ENCODE assay signal across 11 mouse cellular contexts in genomic region chr9:56776881-56777801, GRCm38 (mm10). TPM values are rescaled to one million over a fixed set of nuclear protein-coding genes. Genes with fewer than 3 reads are reported as not detected.
DNase-seq lines count a peak whose midpoint lies in the region; ATAC-seq and TF ChIP-seq lines count a peak whose summit lies in the region.
"Had no signal": no experiment of that assay in that cellular context is flagged by ENCODE, and none has a peak within 500 bp of the region (broad histone marks: within the 10 kb centered on the region; RNA-seq: fewer than 3 reads in every experiment).

No protein-coding gene starts in this region.

- peak; percentile 23; the same call in 1 of the 2 replicates for ATAC-seq in hindbrain, embryonic 13.5 days (ENCODE audit: low FRiP score)
- ATAC-seq: intestine, embryonic 15.5 days had no signal

- H3K4me1 ChIP-seq in kidney, adult 2 months (ENCODE audit: control insufficient read depth, insufficient read depth, low read length) = no peaks in the 10 kb centered on the region
- peaks cover 37% of the 10 kb centered on the region for H3K4me1 ChIP-seq in cerebellum, adult 2 months (ENCODE audit: control insufficient read depth, insufficient read depth, low read length)
- peaks cover 29% of the 10 kb centered on the region for H3K4me1 ChIP-seq in hindbrain, embryonic 13.5 days (replicated peaks)
- H3K4me1 ChIP-seq: intestine, embryonic 15.5 days had no signal

- H3K9ac ChIP-seq in hindbrain, embryonic 13.5 days = peak overlapping the region; percentile 24; the same call in 1 of the 2 replicates
- H3K9ac ChIP-seq: intestine, embryonic 15.5 days had no signal

- no peaks in the 10 kb centered on the region for H3K36me3 ChIP-seq in kidney, adult 2 months (ENCODE audit: control insufficient read depth, insufficient read depth, low read length)
- H3K36me3 ChIP-seq in hindbrain, embryonic 13.5 days = no peaks in the 10 kb centered on the region
- H3K36me3 ChIP-seq: intestine, embryonic 15.5 days had no signal

- TF ChIP-seq CTCF in kidney, adult 2 months (conservative IDR thresholded peaks at IDR 0.05; ENCODE audit: insufficient read depth, insufficient read length, low read depth, low read length) = no peak
- no peak for TF ChIP-seq CTCF in cerebellum, adult 2 months (IDR thresholded peaks at IDR 0.05; ENCODE audit: borderline replicate concordance, insufficient read depth, low read depth, low read length)

- no peak for TF ChIP-seq POLR2A in kidney, adult 2 months (IDR thresholded peaks at IDR 0.05; ENCODE audit: low read depth, low read length)
- TF ChIP-seq POLR2A in cerebellum, adult 2 months (IDR thresholded peaks at IDR 0.05; ENCODE audit: borderline replicate concordance, insufficient read depth, low read length) = no peak

- no peak overlapping the region for H3K4me2 ChIP-seq in hindbrain, embryonic 13.5 days
- H3K4me2 ChIP-seq: intestine, embryonic 15.5 days had no signal

- H3K27me3 ChIP-seq in kidney, adult 2 months (replicated peaks; ENCODE audit: control insufficient read depth, insufficient read depth, low read length) = no peaks in the 10 kb centered on the region
- H3K27me3 ChIP-seq in cerebellum, adult 2 months (ENCODE audit: control insufficient read depth, insufficient read depth, low read length) = no peaks in the 10 kb centered on the region
- peaks cover 5% of the 10 kb centered on the region; the same call in 1 of the 2 replicates for H3K27me3 ChIP-seq in hindbrain, embryonic 13.5 days
- H3K27me3 ChIP-seq: intestine, embryonic 15.5 days had no signal

- no peak overlapping the region for H3K4me3 ChIP-seq in kidney, adult 2 months (ENCODE audit: insufficient read depth, low read depth, low read length)
- no peak overlapping the region for H3K4me3 ChIP-seq in cerebellum, adult 2 months (replicated peaks; ENCODE audit: insufficient read depth, low read depth, low read length)
- no peak overlapping the region for H3K4me3 ChIP-seq in hindbrain, embryonic 13.5 days
- H3K4me3 ChIP-seq: intestine, embryonic 15.5 days had no signal

- WGBS in kidney, adult 2 months = 67% methylated on average over 11 of the region's 11 CpGs
- WGBS in cerebellum, adult 2 months = 7% methylated on average over 11 of the region's 11 CpGs
- 53% methylated on average over 11 of the region's 11 CpGs for WGBS in hindbrain, embryonic 13.5 days

- peak; percentile 21 for DNase-seq in kidney, adult 2 months
- DNase-seq in kidney, postnatal 14 days = no peak
- DNase-seq in Muller cell, postnatal 12 days (ENCODE audit: inconsistent ontology term) = peak; percentile 29
- DNase-seq in cerebellum, adult 2 months = peak; percentile 96 to 97
- no peak for DNase-seq in adrenal gland, postnatal 36 days
- no peak for DNase-seq in urinary bladder, postnatal 4 days (ENCODE audit: low spot score in 2 of 2)
- DNase-seq in heart, adult 11 months = no peak
- DNase-seq: thymus, adult 18-20 months had no signal

- H3K27ac ChIP-seq in kidney, adult 2 months (ENCODE audit: insufficient read depth, low read depth, low read length) = no peak overlapping the region
- H3K27ac ChIP-seq in cerebellum, adult 2 months (ENCODE audit: insufficient read depth, low read length) = peak overlapping the region; percentile 11; the same call in 1 of the 2 replicates
- no peak overlapping the region for H3K27ac ChIP-seq in hindbrain, embryonic 13.5 days
- H3K27ac ChIP-seq: intestine, embryonic 15.5 days had no signal

- no peaks in the 10 kb centered on the region for H3K9me3 ChIP-seq in hindbrain, embryonic 13.5 days
- H3K9me3 ChIP-seq: intestine, embryonic 15.5 days had no signal

RNA-seq across cellular contexts. Expression of gene Lingo1, which starts 19.1 kb away (rescaled TPM):
- 0.72 and 1.2 TPM in 2 replicates for polyA plus RNA-seq in kidney, adult 2 months (2012; rRNA removed)
- 85.1 and 88.3 TPM in 2 replicates for polyA plus RNA-seq in cerebellum, adult 2 months (2012; rRNA removed)
- polyA plus RNA-seq in hindbrain, embryonic 13.5 days (2015; fragmentation: Nextera tagmentation; extraction: Ambion mirVana) = 48.9 and 50.4 TPM in 2 replicates
- 1 to 10 TPM in 1 of 2 experiments, under 1 TPM in 1; 0.66 to 1.2 TPM for total RNA-seq in adrenal gland, postnatal 36 days (2021)
- total RNA-seq: megakaryocyte, adult 5-6 weeks had no signal

Comparison
In these comparisons a context has a peak if more than half of its experiments do, and no peak if none do; other contexts are left out.
1. DNase-seq: peak in kidney, adult 2 months (single experiment), Muller cell, postnatal 12 days (single experiment) and cerebellum, adult 2 months (2 of 2); none in kidney, postnatal 14 days (single experiment), adrenal gland, postnatal 36 days (0 of 2), urinary bladder, postnatal 4 days (0 of 2) and heart, adult 11 months (single experiment).
2. RNA of gene Lingo1, which starts 19.1 kb away (polyA plus RNA-seq): 85.1 to 88.3 TPM in cerebellum, adult 2 months and 48.9 to 50.4 TPM in hindbrain, embryonic 13.5 days; 0.72 to 1.2 TPM in kidney, adult 2 months; every median in the first group is over 10 times any median in the second.